Mouse (Mus musculus) heart, postnatal 0 days (tissue): ENCODE measurements at regions not wholly inside any gene's neighbourhood (a gene's known extent, or its start where the extent isn't known, plus 50 kb on each side); places are given as distances from the start of the nearest gene placed in this dataset.

Experiments used
- ATAC-seq: fragments of 200-750 bp; cut with Nextera tagmentation; 2 replicates; pipeline ENCODE4 v1.8.0; 2017; ENCODE audit warnings: low read depth, moderate number of reproducible peaks, moderate library complexity; ENCODE audit not compliant: insufficient read depth
- DNase-seq: peaks from one replicate; pipeline ENCODE4 v3.0.0-alpha.2; 2016; ENCODE audit warnings: low spot score
- H3K27ac ChIP-seq: fragments of 300-500 bp; sonication (generic); 2 replicates; pipeline ENCODE4 v1.5.1; 2014; ENCODE audit warnings: low read depth, mild to moderate bottlenecking
- H3K27me3 ChIP-seq: fragments of 300-500 bp; sonication (generic); 2 replicates; pipeline ENCODE4 v1.6.1; 2014; ENCODE audit warnings: low read length, mixed read lengths; ENCODE audit not compliant: control insufficient read depth, insufficient read depth
- H3K36me3 ChIP-seq: fragments of 300-500 bp; sonication (generic); replicated peaks from 2 replicates; pipeline ENCODE4 v1.6.1; 2014; ENCODE audit warnings: low read length, mixed read lengths; ENCODE audit not compliant: control insufficient read depth, insufficient read depth
- H3K4me1 ChIP-seq: fragments of 300-500 bp; sonication (generic); 2 replicates; pipeline ENCODE4 v1.6.1; 2014; ENCODE audit warnings: antibody characterized with exemption; ENCODE audit not compliant: control insufficient read depth, insufficient read depth
- H3K4me2 ChIP-seq: fragments of 300-500 bp; sonication (generic); 2 replicates; pipeline ENCODE4 v1.6.1; 2014; ENCODE audit warnings: low read depth, mild to moderate bottlenecking, low read length, moderate library complexity
- H3K4me3 ChIP-seq: fragments of 300-500 bp; sonication (generic); 2 replicates; pipeline ENCODE4 v1.5.1; 2014; ENCODE audit warnings: low read depth, low read length
- H3K9ac ChIP-seq: fragments of 300-500 bp; sonication (generic); replicated peaks from 2 replicates; pipeline ENCODE4 v1.6.1; 2014; ENCODE audit warnings: low read depth, low read length, mixed read lengths
- H3K9me3 ChIP-seq: fragments of 300-500 bp; sonication (generic); replicated peaks from 2 replicates; pipeline ENCODE4 v1.6.1; 2016; ENCODE audit warnings: low read length; ENCODE audit not compliant: control insufficient read depth
- CTCF ChIP-seq: IDR thresholded peaks from 2 replicates; pipeline ENCODE4 v1.5.1; 2016; ENCODE audit warnings: antibody characterized with exemption, control low read depth, low read depth
- EP300 ChIP-seq: IDR thresholded peaks from 2 replicates; pipeline ENCODE4 v1.6.1; 2016; ENCODE audit warnings: antibody characterized with exemption, low read depth
- WGBS: fragments of 180-500 bp; shearing (Covaris S2); extraction: QIAGEN DNeasy Blood & Tissue Kit; methylation state at CpG from one replicate; pipeline ENCODE4 v1.1.7; 2014; 5-methylcytosine and 5-hydroxymethylcytosine counted together

- no peak for ATAC-seq
- no peak overlapping the region for H3K4me2 ChIP-seq
Observed at GRCm38 (mm10) chr5:106292387-106293229, 165.4 kb downstream of the Barhl2 start.

GRCm38 (mm10) chr5:106285152-106285551, 172.8 kb downstream of the Barhl2 start:
- H3K4me2 ChIP-seq: no peak overlapping the region
- no peak for TF ChIP-seq CTCF
- TF ChIP-seq EP300: no peak
- DNase-seq (no peak), ATAC-seq (no peak)
- H3K27me3 ChIP-seq: no peaks in the 10 kb centered on the region
- no peak overlapping the region for H3K4me3 ChIP-seq
- 14% methylated on average over 4 of the region's 4 CpGs for WGBS
- no peaks in the 10 kb centered on the region for H3K36me3 ChIP-seq
- H3K27ac ChIP-seq: no peak overlapping the region
- H3K9ac ChIP-seq: no peak overlapping the region
- no peaks in the 10 kb centered on the region for H3K4me1 ChIP-seq
- H3K9me3 ChIP-seq: no peaks in the 10 kb centered on the region

More at GRCm38 (mm10) chr5:106292387-106293229, 165.4 kb downstream of the Barhl2 start:
- no peak overlapping the region for H3K9ac ChIP-seq
- H3K27ac ChIP-seq: no peak overlapping the region
- 60% methylated on average over 16 of the region's 16 CpGs for WGBS
- no peaks in the 10 kb centered on the region for H3K27me3 ChIP-seq
- DNase-seq: no peak
- H3K4me1 ChIP-seq: no peaks in the 10 kb centered on the region
- TF ChIP-seq EP300 (no peak), CTCF (no peak)
- H3K36me3 ChIP-seq: no peaks in the 10 kb centered on the region
- no peaks in the 10 kb centered on the region for H3K9me3 ChIP-seq
- no peak overlapping the region for H3K4me3 ChIP-seq

GRCm38 (mm10) chr5:106284731-106285130, 173.2 kb downstream of the Barhl2 start:
- Histone ChIP-seq H3K9me3 (no peaks in the 10 kb centered on the region), H3K4me2 (no peak overlapping the region), H3K9ac (no peak overlapping the region), H3K4me3 (no peak overlapping the region), H3K27ac (no peak overlapping the region), H3K36me3 (no peaks in the 10 kb centered on the region), H3K4me1 (no peaks in the 10 kb centered on the region), H3K27me3 (no peaks in the 10 kb centered on the region)
- no peak for ATAC-seq
- no peak for DNase-seq
- 13% methylated on average over 9 of the region's 9 CpGs for WGBS
- TF ChIP-seq CTCF (no peak), EP300 (no peak)

DNA sequence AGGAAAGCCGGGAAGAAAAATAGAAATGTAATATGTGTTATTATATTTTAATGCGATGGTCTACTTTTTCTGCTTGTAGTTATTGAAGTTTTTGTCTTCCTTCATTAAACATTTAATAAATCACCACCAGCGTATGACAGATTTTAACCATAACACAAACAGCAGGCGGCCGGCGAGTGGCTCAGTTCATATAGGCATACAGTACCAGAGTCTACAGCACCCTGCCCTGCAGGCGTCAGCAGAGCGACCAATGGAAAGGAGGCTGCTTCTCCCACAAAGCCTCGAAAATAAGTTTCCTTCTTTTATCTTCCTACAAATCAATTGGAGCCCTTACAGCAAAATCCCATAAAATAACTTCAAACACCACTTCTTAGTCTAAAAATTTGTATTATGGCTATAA, 175.3 kb downstream of the Barhl2 start:
- H3K9ac ChIP-seq: no peak overlapping the region
- TF ChIP-seq EP300: no peak
- no peak for TF ChIP-seq CTCF
- H3K4me2 ChIP-seq: no peak overlapping the region
- ATAC-seq: no peak
- no peak for DNase-seq
- H3K27me3 ChIP-seq: no peaks in the 10 kb centered on the region
- WGBS: 85% methylated on average over 9 of the region's 9 CpGs
- no peaks in the 10 kb centered on the region for H3K9me3 ChIP-seq
- H3K4me3 ChIP-seq: no peak overlapping the region
- H3K36me3 ChIP-seq: no peaks in the 10 kb centered on the region
- no peak overlapping the region for H3K27ac ChIP-seq
- H3K4me1 ChIP-seq: no peaks in the 10 kb centered on the region

DNA sequence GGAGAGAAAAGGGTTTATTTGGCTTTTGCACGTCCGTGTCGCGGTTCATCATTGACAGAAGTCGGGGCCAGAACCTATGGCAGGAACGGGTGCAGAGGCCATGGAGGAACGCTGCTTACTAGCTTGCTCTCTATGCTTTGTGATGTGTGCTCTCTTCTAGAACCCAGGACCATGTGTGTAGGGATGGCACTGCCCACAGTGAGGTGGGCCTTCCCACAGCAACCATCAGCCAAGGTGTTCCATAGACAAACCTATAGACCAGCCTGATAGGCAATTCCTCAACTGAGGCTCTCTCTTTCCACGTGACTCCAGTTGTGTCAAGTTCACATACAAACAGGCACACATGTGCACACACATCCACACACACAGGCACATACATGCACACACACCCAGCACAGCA, 180.2 kb downstream of the Barhl2 start:
- H3K9me3 ChIP-seq: no peaks in the 10 kb centered on the region
- no peak overlapping the region for H3K4me2 ChIP-seq
- no peak overlapping the region for H3K27ac ChIP-seq
- no peak overlapping the region for H3K9ac ChIP-seq
- H3K4me3 ChIP-seq: no peak overlapping the region
- no peak for DNase-seq
- no peaks in the 10 kb centered on the region for H3K4me1 ChIP-seq
- H3K36me3 ChIP-seq: no peaks in the 10 kb centered on the region
- no peak for TF ChIP-seq EP300
- no peak for TF ChIP-seq CTCF
- 89% methylated on average over 8 of the region's 8 CpGs for WGBS
- ATAC-seq: no peak
- no peaks in the 10 kb centered on the region for H3K27me3 ChIP-seq

DNA sequence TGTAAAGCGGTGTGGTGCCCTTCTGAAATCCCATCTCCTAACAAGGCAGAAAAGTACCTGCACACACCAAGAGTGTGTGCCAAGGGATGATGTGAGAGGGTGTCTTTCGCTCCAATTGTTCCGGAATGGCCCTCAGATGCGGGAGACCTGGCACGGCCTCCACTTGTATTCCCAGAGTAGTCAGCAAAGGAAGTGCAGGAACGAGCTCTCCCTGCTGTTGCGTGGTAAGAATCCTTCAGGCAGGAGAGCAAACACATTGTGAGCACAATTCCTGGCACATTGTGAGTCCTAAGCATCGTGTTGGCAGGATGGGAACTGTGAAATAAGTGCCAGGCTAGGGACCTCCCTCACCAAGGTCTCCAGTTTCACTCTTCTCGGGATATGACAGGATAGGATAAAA, 180.7 kb downstream of the Barhl2 start:
- Histone ChIP-seq H3K27ac (no peak overlapping the region), H3K36me3 (no peaks in the 10 kb centered on the region), H3K4me2 (no peak overlapping the region), H3K27me3 (no peaks in the 10 kb centered on the region), H3K4me1 (no peaks in the 10 kb centered on the region), H3K9ac (no peak overlapping the region), H3K9me3 (no peaks in the 10 kb centered on the region), H3K4me3 (no peak overlapping the region)
- TF ChIP-seq EP300 (no peak), CTCF (no peak)
- no peak for ATAC-seq
- DNase-seq: no peak
- WGBS: 68% methylated on average over 9 of the region's 9 CpGs
